19 mouse cellular contexts compared by ENCODE assay signal in the genomic region with DNA sequence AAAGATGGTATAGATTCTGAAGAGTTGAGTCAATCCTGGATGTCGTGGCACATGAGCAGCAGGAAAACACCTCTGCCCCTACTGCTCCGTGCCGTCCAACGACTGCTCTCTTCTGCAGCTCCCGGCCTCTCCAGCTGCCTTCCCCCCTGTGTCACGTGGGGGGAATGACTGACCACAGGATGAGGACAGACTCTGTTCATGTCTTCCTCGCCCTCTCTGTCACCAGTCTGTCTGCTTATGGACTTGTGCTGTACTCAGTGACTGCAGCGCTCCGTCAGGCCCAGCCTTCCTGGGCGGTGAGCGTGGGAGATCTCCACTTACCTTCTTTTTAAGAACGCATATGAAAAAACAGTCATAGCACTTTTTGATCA. TPM values are rescaled to one million over a fixed set of nuclear protein-coding genes. Genes with fewer than 3 reads are reported as not detected.
A peak's percentile ranks its signal among the peaks of the same experiment; 100 is the strongest.
DNase-seq lines count a peak whose midpoint lies in the region; ATAC-seq and TF ChIP-seq lines count a peak whose summit lies in the region.
"Had no signal": no experiment of that assay in that cellular context is flagged by ENCODE, and none has a peak within 500 bp of the region (broad histone marks: within the 10 kb centered on the region; RNA-seq: fewer than 3 reads in every experiment).

No protein-coding gene starts in this region.

- H3K79me2 ChIP-seq in heart, adult 2 months (replicated peaks; ENCODE audit: control insufficient read depth, insufficient read depth, low read length) = no peaks in the 10 kb centered on the region

- no peak overlapping the region for H3K9ac ChIP-seq in heart, adult 2 months (ENCODE audit: low read depth, low read length)
- H3K9ac ChIP-seq in intestine, embryonic 16.5 days (ENCODE audit: low read depth, low read length) = no peak overlapping the region
- no peak overlapping the region for H3K9ac ChIP-seq in intestine, postnatal 0 days (ENCODE audit: low read depth, low read length)
- no peak overlapping the region for H3K9ac ChIP-seq in neural tube, embryonic 13.5 days
- H3K9ac ChIP-seq: forebrain, postnatal 0 days; intestine, embryonic 15.5 days; liver, embryonic 14.5 days had no signal

- peak overlapping the region; percentile 54; the same call in 1 of the 2 replicates for H3K27ac ChIP-seq in heart, adult 2 months
- H3K27ac ChIP-seq in intestine, embryonic 16.5 days (ENCODE audit: low read length) = peak overlapping the region; percentile 39
- H3K27ac ChIP-seq in intestine, postnatal 0 days (ENCODE audit: low read depth, low read length) = no peak overlapping the region
- peak overlapping the region; percentile 70; the same call in 1 of the 2 replicates for H3K27ac ChIP-seq in neural tube, embryonic 13.5 days (replicated peaks)
- 0 out of 2 replicates have a peak overlapping the region, but pooled peaks have one; percentile 5 for H3K27ac ChIP-seq in small intestine, adult 2 months (ENCODE audit: insufficient read depth, low read depth, low read length)
- H3K27ac ChIP-seq: liver, embryonic 14.5 days had no signal

- intact Hi-C loops in heart, adult 2 months (cut with DNase I) = no loop called here
- intact Hi-C loops in heart, postnatal 14 days (cut with DNase I) = no loop called here

- no peaks in the 10 kb centered on the region for H3K9me3 ChIP-seq in intestine, embryonic 16.5 days (ENCODE audit: control insufficient read depth, low read length)
- H3K9me3 ChIP-seq in intestine, postnatal 0 days (ENCODE audit: control insufficient read depth) = no peaks in the 10 kb centered on the region
- no peaks in the 10 kb centered on the region for H3K9me3 ChIP-seq in neural tube, embryonic 13.5 days
- H3K9me3 ChIP-seq: intestine, embryonic 15.5 days had no signal

- no peak for DNase-seq in heart, adult 2 months
- DNase-seq in heart, postnatal 14 days = no peak
- DNase-seq in neural tube, embryonic 10.5 days (ENCODE audit: extremely low spot score, low spot score) = no peak
- DNase-seq in cerebellum, adult 11-12 months = no peak
- DNase-seq: cerebellum, adult 9-11 months; gastrocnemius, postnatal 25 days had no signal

- WGBS in heart, adult 2 months = 66% methylated on average over 12 of the region's 12 CpGs
- 78% methylated on average over 12 of the region's 12 CpGs for WGBS in intestine, embryonic 16.5 days
- WGBS in intestine, postnatal 0 days = 75% methylated on average over 12 of the region's 12 CpGs
- WGBS in neural tube, embryonic 13.5 days = 88% methylated on average over 12 of the region's 12 CpGs
- 91% methylated on average over 12 of the region's 12 CpGs for WGBS in small intestine, adult 2 months

- no peak overlapping the region for H3K4me3 ChIP-seq in heart, adult 2 months
- no peak overlapping the region for H3K4me3 ChIP-seq in intestine, embryonic 16.5 days (ENCODE audit: low read length)
- no peak overlapping the region for H3K4me3 ChIP-seq in intestine, postnatal 0 days (ENCODE audit: low read depth, low read length)
- no peak overlapping the region for H3K4me3 ChIP-seq in neural tube, embryonic 13.5 days
- H3K4me3 ChIP-seq in small intestine, adult 2 months (ENCODE audit: low read depth, low read length) = no peak overlapping the region
- H3K4me3 ChIP-seq: intestine, embryonic 15.5 days had no signal

- no peak for TF ChIP-seq EP300 in heart, adult 2 months (IDR thresholded peaks at IDR 0.05; ENCODE audit: insufficient read depth, low read depth, low read length)

- peaks cover 9% of the 10 kb centered on the region for H3K4me1 ChIP-seq in heart, adult 2 months (ENCODE audit: control insufficient read depth, insufficient read depth, low read length)
- peaks cover 5% of the 10 kb centered on the region for H3K4me1 ChIP-seq in intestine, embryonic 16.5 days (ENCODE audit: control insufficient read depth, insufficient read depth, low read length)
- H3K4me1 ChIP-seq in intestine, postnatal 0 days (replicated peaks; ENCODE audit: control insufficient read depth, insufficient read depth, low read length) = no peaks in the 10 kb centered on the region; the same call in 1 of the 2 replicates
- peaks cover 40% of the 10 kb centered on the region for H3K4me1 ChIP-seq in neural tube, embryonic 13.5 days (replicated peaks)
- no peaks in the 10 kb centered on the region for H3K4me1 ChIP-seq in small intestine, adult 2 months (ENCODE audit: control insufficient read depth, insufficient read depth, insufficient read length, low read length)

- H3K36me3 ChIP-seq in heart, adult 2 months (ENCODE audit: control insufficient read depth, insufficient read depth, low read length) = peaks cover 2% of the 10 kb centered on the region
- H3K36me3 ChIP-seq in intestine, embryonic 16.5 days (ENCODE audit: control insufficient read depth, insufficient read depth, low read length) = peaks cover 4% of the 10 kb centered on the region; the same call in 1 of the 2 replicates
- peaks cover 59% of the 10 kb centered on the region for H3K36me3 ChIP-seq in intestine, postnatal 0 days (ENCODE audit: control insufficient read depth, insufficient read depth)
- H3K36me3 ChIP-seq in neural tube, embryonic 13.5 days = peaks cover 40% of the 10 kb centered on the region
- H3K36me3 ChIP-seq in small intestine, adult 2 months (ENCODE audit: control insufficient read depth, insufficient read depth, low read length) = peaks cover 56% of the 10 kb centered on the region

- H3K4me2 ChIP-seq in intestine, embryonic 16.5 days (ENCODE audit: low read depth, low read length) = no peak overlapping the region
- H3K4me2 ChIP-seq in intestine, postnatal 0 days (replicated peaks; ENCODE audit: low read depth) = no peak overlapping the region
- no peak overlapping the region for H3K4me2 ChIP-seq in neural tube, embryonic 13.5 days
- H3K4me2 ChIP-seq: intestine, embryonic 15.5 days had no signal

- no peak for ATAC-seq in intestine, embryonic 16.5 days
- ATAC-seq in intestine, postnatal 0 days = no peak
- no peak for ATAC-seq in neural tube, embryonic 13.5 days (ENCODE audit: low read depth)

- TF ChIP-seq POLR2A in heart, adult 2 months (IDR thresholded peaks at IDR 0.05; ENCODE audit: insufficient read depth, low read depth, low read length) = no peak
- TF ChIP-seq POLR2A in small intestine, adult 2 months (IDR thresholded peaks at IDR 0.05; ENCODE audit: low read depth, low read length) = no peak

- no peak for TF ChIP-seq CTCF in heart, adult 2 months (IDR thresholded peaks at IDR 0.05)
- TF ChIP-seq CTCF in intestine, postnatal 0 days (IDR thresholded peaks at IDR 0.05; ENCODE audit: low read depth) = no peak
- TF ChIP-seq CTCF in small intestine, adult 2 months (IDR thresholded peaks at IDR 0.05; ENCODE audit: extremely low read depth, insufficient read length, insufficient replicate concordance, low read depth, low read length) = no peak

- no peaks in the 10 kb centered on the region for H3K27me3 ChIP-seq in heart, adult 2 months (ENCODE audit: control insufficient read depth, insufficient read depth, low read length)
- H3K27me3 ChIP-seq in intestine, embryonic 16.5 days (replicated peaks; ENCODE audit: control insufficient read depth, insufficient read depth, low read length) = no peaks in the 10 kb centered on the region
- no peaks in the 10 kb centered on the region for H3K27me3 ChIP-seq in intestine, postnatal 0 days (replicated peaks; ENCODE audit: control insufficient read depth, insufficient read depth, low read length)
- H3K27me3 ChIP-seq in neural tube, embryonic 13.5 days = no peaks in the 10 kb centered on the region
- no peaks in the 10 kb centered on the region for H3K27me3 ChIP-seq in small intestine, adult 2 months (ENCODE audit: control insufficient read depth, insufficient read depth, low read length)
- H3K27me3 ChIP-seq: intestine, embryonic 15.5 days had no signal

RNA-seq across cellular contexts. Expression of a gene that starts 16.4 kb away (rescaled TPM):
- total RNA-seq in heart, adult 2 months (2021) = not detected
- polyA plus RNA-seq in heart, adult 2 months (2012; rRNA removed) = 0.29 TPM in 1 of 2 replicates, not detected in the other
- not detected for total RNA-seq in heart, postnatal 14 days (2021)
- polyA plus RNA-seq in intestine, embryonic 16.5 days (2015; fragmentation: Nextera tagmentation; extraction: Ambion mirVana) = not detected in 2 replicates
- not detected in 2 replicates for polyA plus RNA-seq in intestine, postnatal 0 days (2015; fragmentation: Nextera tagmentation; extraction: Ambion mirVana)
- polyA plus RNA-seq in neural tube, embryonic 13.5 days (2015; fragmentation: Nextera tagmentation; extraction: Ambion mirVana) = not detected in 2 replicates
- not detected in 2 replicates for polyA plus RNA-seq in small intestine, adult 2 months (2012; rRNA removed)
- total RNA-seq: adrenal gland, adult 18-20 months; forebrain, postnatal 0 days; gastrocnemius, postnatal 25 days; left cerebral cortex, adult 18-20 months; megakaryocyte progenitor cell, adult 5-6 weeks; neutrophil, adult 5-6 weeks had no signal
- polyA plus RNA-seq: forebrain, postnatal 0 days; intestine, embryonic 15.5 days; liver, embryonic 14.5 days; spleen, adult 2 months; urinary bladder, adult 2 months had no signal

RNA-seq across cellular contexts. Expression of a gene that starts 34.5 kb away (rescaled TPM):
- 100 to 1,000 TPM; 113 to 128 TPM for total RNA-seq in heart, adult 2 months (2021)
- polyA plus RNA-seq in heart, adult 2 months (2012; rRNA removed) = 13.3 and 22.7 TPM in 2 replicates
- total RNA-seq in heart, postnatal 14 days (2021) = 100 to 1,000 TPM in 1 of 2 experiments, 10 to 100 TPM in 1; 94.2 to 109 TPM
- polyA plus RNA-seq in intestine, embryonic 16.5 days (2015; fragmentation: Nextera tagmentation; extraction: Ambion mirVana) = 16.2 and 19.6 TPM in 2 replicates
- 13.5 and 14.9 TPM in 2 replicates for polyA plus RNA-seq in intestine, postnatal 0 days (2015; fragmentation: Nextera tagmentation; extraction: Ambion mirVana)
- 13.3 and 15.1 TPM in 2 replicates for polyA plus RNA-seq in neural tube, embryonic 13.5 days (2015; fragmentation: Nextera tagmentation; extraction: Ambion mirVana)
- 5.5 and 10.8 TPM in 2 replicates for polyA plus RNA-seq in small intestine, adult 2 months (2012; rRNA removed)

RNA-seq across cellular contexts. Expression of a gene that starts 43.3 kb away (rescaled TPM):
- 10 to 100 TPM; 33.4 to 40.9 TPM for total RNA-seq in heart, adult 2 months (2021)
- 11.1 and 14.6 TPM in 2 replicates for polyA plus RNA-seq in heart, adult 2 months (2012; rRNA removed)
- total RNA-seq in heart, postnatal 14 days (2021) = 10 to 100 TPM; 30.1 to 30.2 TPM
- polyA plus RNA-seq in intestine, embryonic 16.5 days (2015; fragmentation: Nextera tagmentation; extraction: Ambion mirVana) = 31.2 and 32.4 TPM in 2 replicates
- polyA plus RNA-seq in intestine, postnatal 0 days (2015; fragmentation: Nextera tagmentation; extraction: Ambion mirVana) = 42.0 and 42.1 TPM in 2 replicates
- polyA plus RNA-seq in neural tube, embryonic 13.5 days (2015; fragmentation: Nextera tagmentation; extraction: Ambion mirVana) = 35.2 and 36.4 TPM in 2 replicates
- 25.6 and 76.4 TPM in 2 replicates for polyA plus RNA-seq in small intestine, adult 2 months (2012; rRNA removed)
